Mouse (Mus musculus) E14TG2a.4 (cell line): Measurements from ENCODE around the gene Myo16.

Experiments
- H3K27me3 ChIP-seq: 2 replicates; pipeline ENCODE4 v1.6.1; 2014; ENCODE audit warnings: low read length, control low read depth; ENCODE audit not compliant: insufficient read depth
- H3K36me3 ChIP-seq: 2 replicates; pipeline ENCODE4 v1.6.1; 2014; ENCODE audit warnings: low read length, control low read depth; ENCODE audit not compliant: insufficient read depth
- H3K4me1 ChIP-seq: replicated peaks from 2 replicates; pipeline ENCODE4 v1.6.1; 2014; ENCODE audit warnings: low read depth, low read length, control low read depth
- H3K4me3 ChIP-seq: replicated peaks from 2 replicates; pipeline ENCODE4 v1.5.1; 2014; ENCODE audit warnings: mild to moderate bottlenecking, low read length
- H3K9me3 ChIP-seq: 2 replicates; pipeline ENCODE4 v1.6.1; 2014; ENCODE audit warnings: low read length, control low read depth
- CTCF ChIP-seq: conservative IDR thresholded peaks from 2 replicates; pipeline ENCODE4 v1.5.1; 2014; ENCODE audit warnings: low read length
- NANOG ChIP-seq: IDR thresholded peaks from 2 replicates; pipeline ENCODE4 v1.6.1; 2014; ENCODE audit warnings: borderline replicate concordance, low read length, mixed read lengths
- POU5F1 ChIP-seq: IDR thresholded peaks from 2 replicates; pipeline ENCODE4 v1.6.1; 2014; ENCODE audit warnings: low read length, borderline replicate concordance

Myo16 gene

DNA sequence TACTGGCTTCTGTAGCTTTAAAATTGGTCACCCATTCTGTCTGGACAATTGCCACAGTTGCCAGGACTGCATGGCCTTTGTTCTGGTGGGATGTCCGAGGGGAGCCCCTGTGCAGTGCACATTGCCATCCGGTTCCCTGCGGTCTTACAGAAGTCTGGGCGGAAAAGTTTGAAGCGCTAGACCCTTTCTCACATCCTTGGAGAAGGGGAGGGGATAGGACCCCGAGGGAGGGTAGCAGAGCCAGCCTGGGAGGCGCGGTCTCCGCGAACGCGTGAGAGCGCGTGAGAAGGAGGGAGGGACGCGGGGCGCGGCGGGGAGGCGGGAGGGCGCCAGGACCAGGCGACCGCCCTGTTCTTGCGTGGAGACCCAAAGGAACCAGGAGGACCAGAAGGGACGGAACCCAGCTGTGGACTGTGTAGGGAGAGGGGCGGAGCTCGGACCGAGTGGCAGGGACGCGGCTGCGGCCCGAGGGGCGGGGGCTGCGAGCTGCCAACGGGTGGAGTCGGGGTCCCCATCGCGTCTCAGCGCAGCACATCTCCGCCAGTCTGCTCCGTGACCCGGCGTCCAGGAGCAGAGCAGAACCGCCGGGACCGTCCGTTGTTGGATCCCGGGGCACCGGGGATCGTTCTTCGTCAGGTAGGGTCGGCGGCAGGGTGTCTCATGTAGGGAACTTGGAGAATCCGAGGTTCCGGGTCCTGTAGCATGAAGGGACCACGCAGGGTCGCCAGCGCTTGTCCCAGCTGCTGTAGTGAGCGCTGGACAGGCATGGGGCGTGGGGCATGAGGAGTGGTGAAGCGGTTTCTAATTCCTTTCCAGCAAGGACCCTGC lies at the start of gene Myo16:
Gene Myo16, plus strand, starts transcription at position 301 of the 828 bp plus-strand sequence.
- TF ChIP-seq CTCF (no peak), NANOG (no peak), POU5F1 (no peak)
- peak within 1 kb of the TSS; percentile 80 for H3K4me3 ChIP-seq
- H3K36me3 ChIP-seq: no peaks in the 10 kb centered on the region
- H3K27me3 ChIP-seq: peaks cover 42% of the 10 kb centered on the region
- H3K9me3 ChIP-seq: peaks cover 10% of the 10 kb centered on the region; the same call in 1 of the 2 replicates
- peaks cover 4% of the 10 kb centered on the region for H3K4me1 ChIP-seq

DNA sequence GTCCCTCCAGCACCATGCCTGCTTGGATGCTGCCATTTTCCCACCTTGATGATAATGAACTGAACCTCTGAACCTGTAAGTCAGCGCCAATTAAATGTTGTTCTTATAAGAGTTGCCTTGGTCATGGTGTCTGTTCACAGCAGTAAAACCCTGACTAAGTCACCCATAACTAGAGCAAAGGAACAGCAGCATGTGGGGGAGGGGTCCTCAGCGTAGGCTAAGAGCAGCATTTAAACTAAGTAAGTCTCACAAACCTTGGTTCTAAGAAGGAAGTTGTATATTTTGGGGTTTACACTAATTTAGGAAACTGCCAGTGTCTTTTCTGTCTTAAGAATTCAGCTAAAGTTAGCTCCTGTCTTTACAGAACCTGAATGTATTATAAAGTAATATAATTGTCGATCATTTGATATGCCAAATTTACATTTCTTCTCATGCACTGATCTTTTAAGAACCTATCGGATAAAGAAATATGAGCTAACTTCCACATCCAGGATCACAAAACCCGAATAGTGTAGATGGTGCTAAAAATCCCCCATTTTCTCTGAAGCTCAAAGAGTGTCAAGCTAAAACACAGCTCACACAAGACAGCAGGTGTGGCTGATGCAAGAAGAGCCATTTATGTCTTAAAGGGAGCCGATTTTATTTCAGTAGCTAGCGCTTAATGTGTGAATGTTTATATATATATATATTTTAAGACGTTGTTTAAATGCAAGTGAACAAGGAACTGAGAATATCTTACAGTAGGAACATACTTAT lies 45.0 kb upstream of the Myo16 start:
- Histone ChIP-seq H3K27me3 (no peaks in the 10 kb centered on the region), H3K36me3 (no peaks in the 10 kb centered on the region), H3K4me3 (no peak overlapping the region), H3K9me3 (no peaks in the 10 kb centered on the region), H3K4me1 (no peaks in the 10 kb centered on the region)
- no peak for TF ChIP-seq CTCF
- TF ChIP-seq NANOG: no peak
- TF ChIP-seq POU5F1: no peak

DNA sequence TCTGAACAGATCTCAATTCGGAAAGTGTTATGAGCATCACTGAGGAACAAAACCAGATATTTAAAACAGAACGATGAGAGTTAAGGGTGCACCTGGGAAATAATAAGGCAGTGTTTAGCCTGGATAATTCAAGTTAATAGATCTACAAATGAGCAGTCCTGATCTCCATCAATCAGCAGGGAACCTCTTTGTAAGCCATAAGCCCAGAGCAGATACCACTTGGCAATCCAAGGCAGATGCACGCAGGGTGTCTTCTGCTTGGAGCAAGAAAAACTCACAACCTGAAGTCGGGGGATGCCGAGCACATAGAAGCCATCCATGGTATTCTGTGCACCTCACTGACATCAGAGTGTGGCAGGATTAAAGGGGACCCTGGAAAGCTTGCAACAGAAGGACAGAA lies 31.0 kb upstream of the Myo16 start:
- Histone ChIP-seq H3K4me3 (no peak overlapping the region), H3K9me3 (no peaks in the 10 kb centered on the region), H3K27me3 (no peaks in the 10 kb centered on the region), H3K4me1 (no peaks in the 10 kb centered on the region), H3K36me3 (no peaks in the 10 kb centered on the region)
- TF ChIP-seq CTCF: no peak
- no peak for TF ChIP-seq NANOG
- no peak for TF ChIP-seq POU5F1

DNA sequence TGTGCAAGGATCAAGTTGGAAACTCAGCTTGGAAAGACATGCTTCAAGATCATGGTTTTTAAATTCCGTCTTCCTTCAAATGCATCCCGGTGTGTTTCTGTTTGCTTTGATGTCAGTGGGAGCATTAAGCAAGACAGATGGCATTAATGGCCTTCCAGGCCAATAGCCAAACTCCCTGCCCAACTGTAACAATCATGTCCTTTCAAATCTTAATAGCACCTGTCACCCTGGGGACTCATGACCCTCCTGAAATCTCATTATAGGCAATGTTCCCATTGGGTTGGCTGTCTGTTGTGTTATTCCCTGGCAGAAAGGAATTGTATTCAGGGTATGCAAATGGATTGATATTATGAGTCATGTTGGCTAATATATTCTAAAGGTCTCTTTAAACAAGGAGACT lies 30.3 kb upstream of the Myo16 start:
- H3K9me3 ChIP-seq: no peaks in the 10 kb centered on the region
- no peaks in the 10 kb centered on the region for H3K36me3 ChIP-seq
- TF ChIP-seq POU5F1: no peak
- TF ChIP-seq CTCF: no peak
- no peak for TF ChIP-seq NANOG
- H3K4me3 ChIP-seq: no peak overlapping the region
- no peaks in the 10 kb centered on the region for H3K27me3 ChIP-seq
- no peaks in the 10 kb centered on the region for H3K4me1 ChIP-seq

DNA sequence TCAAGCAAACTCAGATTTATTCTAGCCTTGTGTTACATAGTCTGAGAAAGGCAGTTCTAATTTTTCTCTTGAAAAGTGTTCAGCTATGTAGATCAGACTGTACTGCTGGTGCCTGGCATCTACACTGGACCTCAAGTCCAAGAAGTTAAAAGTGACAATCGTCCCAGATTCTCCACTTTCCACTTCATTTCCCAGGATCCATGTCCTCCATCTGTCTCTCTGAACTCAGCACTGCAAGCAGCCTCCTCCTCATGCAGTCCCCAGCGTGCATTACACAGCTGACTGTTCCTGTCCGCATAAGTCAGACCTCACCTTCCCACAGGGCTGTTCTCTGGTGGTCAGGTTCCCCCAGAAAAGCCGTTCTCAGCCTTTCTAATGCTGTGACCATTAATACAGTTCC lies 28.0 kb upstream of the Myo16 start:
- no peak overlapping the region for H3K4me3 ChIP-seq
- TF ChIP-seq NANOG (no peak), POU5F1 (no peak), CTCF (no peak)

DNA sequence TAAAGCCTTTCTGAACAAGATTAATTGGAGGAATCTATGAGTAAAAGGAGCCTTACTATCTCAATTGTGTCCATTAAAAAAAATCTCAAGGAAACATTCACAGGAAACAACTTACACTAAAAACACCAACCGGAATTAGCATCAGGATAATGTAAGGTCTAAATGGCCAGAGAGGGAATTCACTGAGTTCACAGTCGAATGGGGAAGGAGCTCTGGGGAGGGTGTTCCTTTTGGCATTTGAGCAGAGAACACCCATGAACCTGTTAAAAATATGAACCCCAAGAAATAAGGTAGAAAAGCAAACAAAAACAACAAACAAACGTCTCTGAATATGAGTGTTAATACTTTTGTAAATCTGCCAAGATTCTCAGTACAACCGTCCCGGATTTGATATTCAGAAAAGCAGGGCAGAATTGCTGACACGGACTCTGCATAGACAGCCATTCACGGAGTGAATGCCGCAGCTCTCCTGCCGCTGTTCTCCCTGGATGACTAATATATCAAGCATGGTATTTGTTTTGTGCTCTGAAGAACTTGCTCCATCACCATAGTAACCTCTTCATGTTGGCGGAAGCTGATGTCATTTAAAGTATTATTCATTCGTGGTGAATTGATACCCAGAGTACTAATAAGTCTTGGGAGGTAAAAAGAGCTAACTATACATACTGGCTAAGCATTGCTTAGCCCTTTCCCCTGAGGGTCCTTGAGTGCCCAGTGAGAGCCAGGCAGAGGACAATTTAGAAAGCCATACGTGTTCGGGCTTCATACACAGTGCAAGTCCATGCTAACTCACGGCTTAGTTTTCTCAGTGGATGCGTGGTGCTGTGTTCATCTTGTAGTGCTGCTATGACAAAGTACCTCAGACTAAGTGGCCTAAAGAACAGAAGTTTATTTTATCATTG lies 22.9 kb upstream of the Myo16 start:
- H3K4me3 ChIP-seq: no peak overlapping the region
- H3K36me3 ChIP-seq: no peaks in the 10 kb centered on the region
- H3K4me1 ChIP-seq: no peaks in the 10 kb centered on the region
- H3K9me3 ChIP-seq: peaks cover 3% of the 10 kb centered on the region; the same call in 1 of the 2 replicates
- TF ChIP-seq POU5F1 (no peak), CTCF (no peak), NANOG (no peak)
- no peaks in the 10 kb centered on the region for H3K27me3 ChIP-seq

More for the DNA sequence above, 28.0 kb upstream of the Myo16 start:
- H3K9me3 ChIP-seq: no peaks in the 10 kb centered on the region
- H3K27me3 ChIP-seq: no peaks in the 10 kb centered on the region
- H3K4me1 ChIP-seq: no peaks in the 10 kb centered on the region
- no peaks in the 10 kb centered on the region for H3K36me3 ChIP-seq

DNA sequence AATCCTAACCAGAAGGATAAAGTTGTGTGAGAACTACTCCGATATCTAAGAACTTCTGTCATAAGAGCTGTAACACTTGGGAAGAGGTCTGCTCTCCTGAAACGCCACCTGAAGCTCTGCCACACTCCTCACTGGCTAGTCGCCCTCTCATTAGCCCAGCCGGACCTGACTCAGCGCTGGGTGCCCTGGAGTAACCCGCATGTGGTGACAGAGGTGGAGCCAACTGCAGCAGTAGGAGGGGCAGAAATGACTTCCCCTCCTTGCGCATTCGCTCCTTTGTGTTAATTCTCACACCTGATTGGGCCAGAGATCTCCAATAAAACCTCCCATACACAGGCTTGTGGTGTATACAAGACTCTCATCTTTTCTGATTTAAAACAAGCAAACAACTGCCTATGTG lies 14.2 kb upstream of the Myo16 start:
- Histone ChIP-seq H3K36me3 (no peaks in the 10 kb centered on the region), H3K4me1 (no peaks in the 10 kb centered on the region), H3K27me3 (no peaks in the 10 kb centered on the region), H3K4me3 (no peak overlapping the region), H3K9me3 (peaks cover 10% of the 10 kb centered on the region; the same call in 1 of the 2 replicates)
- no peak for TF ChIP-seq CTCF
- TF ChIP-seq NANOG: no peak
- TF ChIP-seq POU5F1: no peak

DNA sequence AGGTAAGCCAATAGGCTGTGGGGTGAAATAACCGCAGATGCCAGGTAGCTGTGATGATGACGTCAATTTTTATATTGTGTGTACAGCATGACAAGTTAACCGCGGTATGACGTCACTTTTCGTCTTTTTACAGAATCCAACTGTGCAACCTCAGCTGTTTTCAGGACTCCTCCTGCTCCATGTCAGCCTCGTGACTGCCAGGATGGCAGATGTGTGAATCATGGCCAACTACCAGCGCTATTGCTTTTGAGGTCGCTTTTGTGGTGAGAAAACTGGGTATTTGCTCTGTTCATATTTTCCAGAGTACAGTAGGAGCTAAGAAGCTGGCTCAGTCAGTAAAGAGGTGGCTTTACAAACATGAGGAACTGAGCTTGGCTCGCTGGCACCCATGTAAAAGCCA lies 9.8 kb upstream of the Myo16 start:
- Histone ChIP-seq H3K4me1 (no peaks in the 10 kb centered on the region), H3K4me3 (no peak overlapping the region), H3K27me3 (no peaks in the 10 kb centered on the region; the same call in 1 of the 2 replicates), H3K9me3 (no peaks in the 10 kb centered on the region), H3K36me3 (no peaks in the 10 kb centered on the region)
- TF ChIP-seq NANOG (no peak), POU5F1 (no peak), CTCF (no peak)
